Mouse (Mus musculus): ENCODE measurements around the gene Sdccag8.

The Sdccag8 gene
- long read RNA-seq, experiment 1, partial matches to known transcripts = 4 of 12 reads
- long read RNA-seq, experiment 1, other reads (novel, unspliced or antisense) = 4 of 12 reads
- long read RNA-seq, experiment 2, transcript Sdccag8-201 (18 exons, 2,776 nt) = major isoform, 5 of 17 reads
- long read RNA-seq, experiment 2, partial matches to known transcripts = 8 of 17 reads
- long read RNA-seq, experiment 2, other reads (novel, unspliced or antisense) = 4 of 17 reads

DNA sequence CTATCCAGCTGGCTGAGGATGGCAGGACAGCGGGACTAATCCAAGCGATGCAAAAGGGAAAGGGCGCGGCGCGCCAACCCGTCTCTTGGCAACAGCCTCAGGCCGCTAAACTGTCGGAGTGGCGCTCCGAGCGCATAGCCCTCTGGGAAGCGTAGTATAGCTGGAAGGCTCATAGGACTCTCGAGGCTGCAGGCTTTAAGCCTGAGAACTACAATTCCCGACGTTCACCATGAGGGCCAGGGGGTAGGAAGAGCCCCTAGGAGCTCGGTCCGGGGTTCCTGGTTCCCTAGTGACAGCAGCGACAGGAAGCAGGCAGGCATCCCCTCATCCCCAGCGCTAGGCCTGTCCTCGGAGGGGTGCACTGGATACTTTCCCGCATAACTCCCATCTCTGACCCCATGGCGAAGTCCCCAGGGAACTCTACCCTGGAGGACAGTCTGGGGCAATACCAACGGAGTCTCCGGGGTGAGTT lies at the start of gene Sdccag8:
Gene Sdccag8, plus strand, starts transcription at position 70 of the 472 bp plus-strand sequence.
- intact Hi-C loops (cut with DNase I) = no loop called here

DNA sequence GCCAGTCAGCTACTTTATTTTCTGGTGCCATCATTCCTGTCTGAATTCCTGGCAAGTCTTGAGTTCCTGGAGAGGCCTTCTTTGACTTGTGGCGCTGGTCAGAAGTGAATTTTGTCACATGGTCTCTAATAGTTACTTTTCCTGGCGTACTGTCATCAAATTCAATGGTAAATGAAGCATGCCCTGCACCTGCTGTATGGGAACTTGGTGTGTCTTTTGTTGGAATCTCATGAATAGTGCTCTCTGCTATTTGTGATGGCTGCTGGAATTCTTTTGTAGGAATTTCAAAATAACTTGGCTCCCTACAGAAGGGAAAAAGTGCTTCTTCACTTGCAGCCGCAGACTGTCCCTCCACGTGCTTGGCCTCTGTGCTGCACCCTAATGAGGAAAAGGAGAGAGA lies 39.9 kb upstream of the Sdccag8 start:
- intact Hi-C loops (cut with DNase I) = loop anchor here (5.0 kb wide), 1 partner anchor 88 kb away; no protein-coding TSS in a partner anchor

DNA sequence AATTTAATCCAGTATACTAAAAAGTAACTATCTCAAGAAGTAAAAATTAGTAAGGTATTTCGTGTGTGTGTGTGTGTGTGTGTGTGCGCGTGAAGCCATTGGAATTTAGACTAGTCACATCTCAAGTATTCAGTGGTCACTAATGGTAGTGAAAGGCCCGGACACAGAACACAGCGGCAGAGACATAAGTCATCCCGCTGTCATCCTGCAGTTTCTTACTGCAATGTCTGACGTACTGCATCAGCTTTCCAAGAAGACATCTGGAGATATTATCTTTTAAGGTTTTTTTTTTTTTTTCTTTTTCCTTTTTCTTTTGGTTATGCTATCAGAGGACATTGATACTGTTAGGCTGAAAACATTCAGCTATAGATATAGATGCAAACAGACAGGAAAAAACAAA lies 25.1 kb upstream of the Sdccag8 start:
- intact Hi-C loops (cut with DNase I) = no loop called here

DNA sequence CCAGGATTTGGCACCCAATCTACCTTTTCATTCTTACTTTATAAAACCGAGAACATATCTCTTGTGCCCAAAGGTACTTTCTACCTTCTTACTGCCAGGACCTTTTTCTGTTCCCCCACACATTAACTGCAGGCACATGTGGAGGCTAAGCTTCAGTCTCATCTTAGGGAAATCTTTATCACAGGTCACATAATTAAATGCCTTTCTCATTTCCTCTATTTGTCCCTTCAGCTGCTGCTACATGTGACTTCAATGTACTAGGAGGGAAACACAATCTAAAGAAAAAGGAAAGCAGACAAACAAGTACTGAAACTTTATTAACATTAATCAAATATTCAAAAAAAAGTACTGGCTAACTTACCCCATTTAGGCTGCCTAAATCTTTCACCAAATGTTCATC lies 22.3 kb upstream of the Sdccag8 start:
- intact Hi-C loops (cut with DNase I) = no loop called here

DNA sequence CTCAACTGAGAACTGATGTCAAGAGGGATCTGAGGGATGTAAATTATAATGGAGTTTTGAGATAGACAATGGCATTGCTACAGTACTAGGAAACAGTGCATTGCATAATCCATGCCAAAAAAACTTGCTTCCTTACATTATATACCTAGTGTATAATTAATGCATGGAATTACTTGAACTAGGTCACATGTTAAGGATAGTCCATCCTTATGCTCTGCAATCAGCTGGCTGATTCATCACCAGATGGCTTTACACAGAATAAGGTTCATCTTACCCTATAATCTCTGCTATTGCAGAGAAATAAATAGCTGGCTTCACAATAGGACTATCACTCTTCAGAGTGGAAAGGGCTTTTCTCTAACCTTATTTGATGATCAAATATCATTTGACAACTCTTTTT lies 15.8 kb upstream of the Sdccag8 start:
- intact Hi-C loops (cut with DNase I) = no loop called here

DNA sequence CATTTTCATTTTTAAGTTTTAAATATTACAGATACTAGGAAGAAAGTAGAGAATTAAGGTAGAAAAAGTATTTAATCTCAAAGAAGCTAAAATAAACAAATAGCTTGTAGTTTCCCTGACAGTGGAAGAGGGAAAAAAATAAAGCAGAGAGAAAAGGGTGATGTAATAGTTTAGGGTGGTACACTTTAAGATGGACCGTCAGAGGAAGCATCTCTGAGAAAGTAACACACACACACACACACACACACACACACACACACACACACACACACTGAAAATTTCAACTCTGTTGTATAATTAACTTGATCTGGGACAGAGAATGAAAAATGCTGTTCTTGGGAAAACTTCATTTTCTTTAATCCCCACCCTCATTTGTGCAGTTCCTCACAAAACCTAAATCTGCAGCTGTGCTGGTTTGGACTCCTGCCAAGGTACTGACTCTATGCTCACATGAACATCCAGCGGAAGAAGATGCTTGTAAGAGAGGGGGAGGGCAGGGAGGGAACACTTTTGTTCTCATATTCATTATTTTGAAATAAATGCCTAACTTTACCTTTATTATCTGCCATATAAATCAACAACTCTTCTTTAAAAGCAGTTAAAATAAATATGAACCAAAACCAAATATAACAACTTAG lies 13.6 kb upstream of the Sdccag8 start:
- intact Hi-C loops (cut with DNase I) = no loop called here

DNA sequence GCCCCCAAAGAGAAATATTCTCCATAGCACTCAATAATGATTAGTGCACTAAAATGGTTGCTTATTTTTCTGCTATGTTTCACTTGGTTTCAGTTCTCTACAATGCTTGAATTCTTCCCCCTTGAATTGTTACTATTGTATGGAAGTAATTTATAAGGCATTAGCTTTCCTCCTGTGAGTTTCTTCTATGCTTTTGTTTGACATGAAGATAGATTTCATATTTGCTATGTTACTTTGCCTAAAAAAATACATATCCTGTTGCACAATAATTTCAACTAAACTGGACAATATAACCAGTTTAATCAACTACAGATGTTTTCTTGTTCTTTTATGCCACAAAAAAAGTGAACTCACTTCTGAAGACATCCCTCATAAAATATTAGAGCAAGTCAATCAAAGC lies 4.3 kb upstream of the Sdccag8 start:
- intact Hi-C loops (cut with DNase I) = no loop called here

DNA sequence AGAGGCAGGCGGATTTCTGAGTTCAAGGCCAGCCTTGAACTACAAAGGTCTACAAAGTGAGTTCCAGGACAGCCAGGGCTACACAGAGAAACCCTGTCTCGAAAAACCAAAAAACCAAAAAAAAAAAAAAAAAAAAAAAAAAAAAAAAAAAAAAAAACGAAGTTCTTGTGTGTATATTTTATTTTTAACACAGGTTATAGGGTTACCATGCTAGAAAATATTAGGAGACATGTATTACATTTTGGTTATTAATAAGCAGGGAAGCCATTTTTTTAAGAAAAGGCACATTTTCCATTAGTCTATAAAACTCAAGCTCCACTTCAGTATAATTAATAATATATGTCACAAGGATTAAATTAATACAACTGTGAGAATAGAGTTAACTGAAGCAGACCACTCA lies 2.6 kb upstream of the Sdccag8 start:
- intact Hi-C loops (cut with DNase I) = no loop called here

DNA sequence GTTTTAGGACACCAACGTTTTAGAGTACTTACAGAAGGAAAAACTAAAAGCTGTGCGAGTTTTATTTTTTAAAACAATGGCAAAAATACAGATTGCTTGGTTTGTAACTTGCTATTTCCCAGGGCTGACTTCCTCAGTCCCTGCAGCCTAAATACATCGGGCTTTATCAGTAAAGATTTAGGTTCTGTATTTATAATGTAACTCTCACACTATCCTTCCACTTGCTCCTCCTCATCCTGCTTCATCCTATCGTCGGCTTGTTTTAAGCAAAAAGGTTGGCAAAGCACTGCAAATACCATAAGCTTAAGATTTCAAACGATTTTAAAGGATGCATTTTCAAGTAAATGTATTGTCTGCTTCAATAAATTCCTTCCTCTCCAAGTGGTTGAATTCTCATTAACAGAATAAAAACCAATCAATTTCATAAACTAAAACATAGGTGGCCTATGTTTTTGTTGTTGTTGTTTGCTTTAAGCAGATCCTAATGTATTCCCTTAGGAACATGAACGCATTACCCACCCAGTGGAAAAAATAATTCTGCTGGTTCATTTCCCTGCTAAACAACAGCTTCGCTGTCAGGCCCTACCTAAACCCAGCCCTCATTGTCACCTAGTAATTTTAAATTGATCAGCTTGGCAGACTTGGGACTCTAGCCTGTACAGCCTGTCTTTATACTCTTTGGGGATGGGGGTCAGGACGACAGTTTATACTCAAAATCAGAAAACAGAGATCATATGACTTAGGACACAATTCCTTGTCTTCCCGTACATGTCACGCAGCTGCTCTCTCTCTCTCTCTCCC lies 1.8 kb upstream of the Sdccag8 start:
- intact Hi-C loops (cut with DNase I) = no loop called here

DNA sequence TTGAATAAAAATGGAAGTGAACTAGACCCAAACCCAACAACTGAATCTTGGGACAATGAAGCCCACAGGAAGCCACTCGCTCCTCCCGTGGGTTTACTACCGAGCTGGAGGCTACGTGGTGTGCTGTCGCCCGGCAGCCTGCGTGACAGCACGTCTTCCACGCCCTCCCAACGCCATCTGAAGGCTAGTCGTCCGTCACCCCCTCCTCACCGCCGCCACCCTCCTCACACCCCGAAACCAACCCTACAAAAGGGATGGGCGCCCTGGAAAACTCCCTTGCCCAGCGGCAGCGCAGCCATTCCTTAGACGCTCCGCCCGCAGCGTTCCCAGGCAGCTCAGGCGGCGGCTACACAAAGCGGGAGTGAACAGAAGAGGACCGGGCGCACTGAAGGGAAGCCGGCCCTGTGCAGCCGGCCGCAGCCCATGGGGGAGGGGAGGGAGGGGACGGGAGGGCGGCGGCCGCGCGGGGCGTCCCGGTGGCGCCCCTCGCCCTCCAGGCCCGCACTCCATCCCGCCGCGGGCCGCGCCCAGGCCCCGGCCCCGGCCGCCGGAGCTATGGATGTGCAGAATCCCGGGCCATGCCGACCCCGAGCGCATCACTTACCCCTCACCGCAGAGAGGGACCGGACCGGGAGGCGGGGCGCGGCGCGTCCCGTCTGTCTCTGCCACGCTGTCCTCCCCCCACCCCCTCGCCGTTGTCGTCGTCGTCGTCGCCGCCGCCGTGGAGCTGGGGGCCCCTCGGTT lies 996 bp upstream of the Sdccag8 start:
- intact Hi-C loops (cut with DNase I) = no loop called here

DNA sequence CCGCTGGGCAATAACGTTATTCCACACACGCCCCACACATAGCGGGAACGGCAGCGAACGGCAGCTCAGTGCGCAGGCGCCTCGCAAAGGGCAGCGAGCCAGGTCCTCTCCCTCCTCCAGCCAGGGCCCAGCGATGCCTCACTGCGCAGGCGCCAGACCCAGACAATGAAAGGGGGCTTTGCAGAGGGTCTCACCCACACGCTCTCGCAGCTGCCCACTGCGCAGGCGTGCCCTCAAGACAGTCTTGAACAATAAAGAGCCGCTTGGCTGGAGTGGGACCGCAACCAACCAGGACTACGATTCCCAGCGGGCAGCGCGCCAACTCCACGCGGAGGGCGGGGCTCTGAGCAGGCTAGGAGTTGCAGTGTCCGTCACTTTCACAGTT lies 432 bp upstream of the Sdccag8 start, which contains the start of gene Cep170:
Gene Cep170, minus strand, starts transcription at position 32 of the 385 bp plus-strand sequence.
- intact Hi-C loops (cut with DNase I) = no loop called here

DNA sequence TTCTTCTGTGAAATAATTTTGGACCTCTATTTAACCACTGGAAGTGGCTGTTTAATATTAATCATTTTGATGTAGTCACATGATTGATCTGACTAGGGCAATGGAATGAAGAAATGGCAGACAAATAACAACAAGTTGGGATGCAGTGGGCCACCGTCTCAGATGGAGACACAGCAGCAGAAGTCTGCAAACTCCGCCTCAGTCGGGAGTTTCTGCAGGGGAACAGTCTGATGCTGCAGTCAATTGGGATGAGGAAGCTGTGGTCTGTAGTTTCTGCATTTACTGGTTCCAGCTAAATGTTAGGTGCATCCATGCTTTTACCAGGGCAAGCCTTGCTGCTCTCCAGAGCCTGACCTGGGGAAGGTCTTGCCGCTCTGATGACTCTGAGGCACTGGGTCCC lies 2.3 kb downstream of the Sdccag8 start:
- intact Hi-C loops (cut with DNase I) = no loop called here

DNA sequence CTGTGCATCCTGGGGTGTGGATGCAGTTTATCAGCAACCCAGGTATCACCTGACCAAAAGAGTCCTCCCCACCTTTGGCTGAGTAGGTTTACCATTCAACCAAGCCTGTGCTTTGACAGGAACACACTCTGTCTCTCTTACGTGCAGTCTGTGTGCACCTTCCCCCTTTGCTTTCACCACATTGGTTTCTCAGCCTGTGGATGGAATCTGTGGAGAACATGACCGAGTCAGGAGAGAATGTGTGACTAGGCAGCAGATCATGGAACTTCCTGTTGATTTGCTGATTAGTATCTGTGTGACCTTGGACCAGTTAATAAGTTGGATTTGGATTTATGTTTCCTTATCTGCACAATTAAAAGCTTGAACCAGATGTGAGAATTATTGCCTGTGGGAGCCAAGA lies 3.7 kb downstream of the Sdccag8 start:
- intact Hi-C loops (cut with DNase I) = no loop called here

DNA sequence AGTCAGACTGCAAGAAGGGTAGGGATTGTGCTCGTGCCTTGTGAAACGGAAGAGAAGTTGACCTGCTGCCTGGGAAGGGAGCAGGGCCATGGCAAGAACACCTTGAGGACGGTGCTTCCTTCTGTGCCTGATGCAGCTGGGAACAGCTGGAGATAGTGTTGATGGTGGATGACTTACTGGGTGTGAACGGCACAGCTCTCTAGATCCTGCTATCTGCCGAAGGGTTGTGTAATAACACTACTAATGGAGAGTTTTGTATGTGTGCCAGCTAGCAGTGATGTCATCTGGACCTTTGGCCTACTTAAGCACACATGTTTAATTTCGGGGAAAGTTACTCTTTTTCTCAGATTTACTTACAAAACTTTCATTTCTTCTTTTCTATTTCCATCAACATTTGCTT lies 4.3 kb downstream of the Sdccag8 start:
- intact Hi-C loops (cut with DNase I) = no loop called here

DNA sequence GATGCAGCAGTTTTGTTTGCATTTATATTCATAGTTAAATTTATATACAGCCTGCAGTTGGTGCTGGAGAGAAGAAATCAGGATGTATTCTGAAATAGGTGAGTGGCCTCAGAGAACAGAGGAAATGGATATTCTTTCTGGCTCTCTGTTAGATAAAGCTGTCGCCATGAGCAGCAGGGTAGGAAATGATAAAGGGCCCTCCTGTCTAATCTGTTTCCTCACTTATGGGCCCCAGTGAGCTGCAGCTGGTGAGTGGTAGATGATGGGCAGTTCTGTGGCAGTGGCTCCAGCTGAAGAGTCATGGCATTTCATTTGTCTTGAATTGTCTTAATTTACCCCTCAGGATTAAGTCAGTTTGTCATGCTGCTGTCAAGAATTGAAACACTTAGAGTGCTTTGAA lies 7.5 kb downstream of the Sdccag8 start:
- intact Hi-C loops (cut with DNase I) = no loop called here

DNA sequence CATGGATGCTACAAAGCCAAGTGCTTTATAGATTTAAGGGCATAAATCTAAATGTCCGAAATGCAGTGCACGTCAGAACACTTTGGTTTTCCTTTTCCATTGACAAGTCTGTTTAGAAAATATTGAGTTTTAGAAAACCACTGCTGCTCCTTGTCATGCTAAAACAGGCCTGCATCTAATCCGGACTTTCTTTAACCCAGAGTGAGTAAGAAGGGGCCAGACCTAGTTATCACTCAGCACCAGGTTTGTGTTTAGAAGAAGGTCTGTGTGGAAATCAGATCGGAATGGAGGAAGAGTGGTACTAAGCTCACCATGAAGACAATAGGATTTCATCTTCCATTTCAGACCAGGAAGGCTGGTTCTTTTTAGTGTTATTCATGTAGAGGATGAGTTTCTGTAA lies 8.5 kb downstream of the Sdccag8 start:
- intact Hi-C loops (cut with DNase I) = no loop called here

DNA sequence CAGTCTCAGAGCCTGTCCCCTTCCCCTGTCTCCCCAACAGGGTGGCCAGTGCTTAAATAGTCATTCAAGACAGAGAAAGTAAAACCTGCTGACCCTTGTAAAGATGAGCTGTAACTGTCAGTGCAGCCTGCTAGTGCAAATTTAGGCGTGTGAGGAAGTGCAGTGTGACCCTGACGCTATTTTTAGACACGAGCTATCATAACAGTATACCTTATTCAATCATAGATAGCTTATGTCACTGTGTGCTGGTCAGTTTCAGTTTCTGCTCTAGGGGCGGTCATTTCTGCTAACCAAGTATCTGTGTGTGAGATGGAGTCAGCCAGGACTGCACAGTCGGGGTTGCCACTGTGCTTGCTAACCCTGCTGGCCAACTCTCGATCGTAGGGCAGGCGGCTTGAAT lies 9.4 kb downstream of the Sdccag8 start:
- intact Hi-C loops (cut with DNase I) = no loop called here

DNA sequence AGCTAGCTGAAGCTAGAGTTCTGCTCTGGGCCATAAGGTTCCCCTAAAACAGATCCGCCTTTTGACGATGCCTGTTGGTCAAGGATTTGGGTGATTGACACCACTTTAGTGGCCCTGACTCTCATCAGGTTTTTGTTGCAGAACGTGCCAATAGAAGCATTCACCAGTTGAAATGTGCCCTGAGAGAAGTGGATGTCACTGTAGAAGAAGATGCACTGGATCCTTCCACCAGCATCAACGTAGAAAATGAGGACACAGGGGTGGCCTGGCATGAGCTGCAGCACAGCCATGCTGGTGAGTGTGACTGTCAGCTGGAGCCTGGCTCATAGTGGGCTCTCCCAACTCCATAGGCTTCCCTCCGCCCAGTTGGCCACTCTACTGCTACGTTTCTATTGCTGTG lies 10.2 kb downstream of the Sdccag8 start:
- intact Hi-C loops (cut with DNase I) = no loop called here

DNA sequence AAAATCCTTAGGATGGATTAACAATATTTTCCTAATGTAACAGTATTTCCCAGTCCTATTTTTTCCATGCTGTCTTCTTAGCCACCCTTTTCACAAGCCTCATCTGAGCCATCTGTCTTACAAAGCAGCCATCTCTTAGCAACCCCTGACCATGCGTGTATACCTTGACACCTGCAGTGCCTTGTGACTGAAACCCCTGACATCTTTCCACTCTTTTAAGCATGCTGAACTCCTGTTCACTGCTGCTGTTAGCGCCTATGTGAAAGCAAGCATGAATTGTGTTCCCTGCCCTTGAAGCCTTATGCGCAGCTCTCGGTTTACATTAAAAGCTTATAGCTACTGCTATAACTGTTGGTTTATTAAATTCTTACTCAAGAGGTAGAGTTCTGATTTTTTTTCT lies 10.6 kb downstream of the Sdccag8 start:
- intact Hi-C loops (cut with DNase I) = no loop called here

DNA sequence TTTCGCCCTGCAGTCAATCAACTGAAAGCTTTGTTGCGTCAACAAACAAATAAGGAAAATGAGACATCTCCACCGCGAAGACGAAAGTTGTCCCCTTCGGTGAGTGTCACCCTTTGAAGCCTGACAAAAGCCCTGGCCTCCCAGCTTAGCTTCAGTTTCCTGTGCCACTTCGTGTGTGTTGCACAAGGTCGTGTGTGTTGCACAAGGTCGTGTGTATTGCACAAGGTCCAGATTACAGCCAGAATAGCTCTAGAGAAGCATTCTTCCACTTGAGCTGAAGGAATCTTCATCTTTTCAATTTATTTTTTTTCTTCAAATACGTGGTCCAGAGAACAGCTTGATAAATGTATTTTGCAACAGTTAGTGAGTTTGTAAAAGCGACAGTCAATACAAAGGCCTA lies 11.7 kb downstream of the Sdccag8 start:
- intact Hi-C loops (cut with DNase I) = no loop called here

DNA sequence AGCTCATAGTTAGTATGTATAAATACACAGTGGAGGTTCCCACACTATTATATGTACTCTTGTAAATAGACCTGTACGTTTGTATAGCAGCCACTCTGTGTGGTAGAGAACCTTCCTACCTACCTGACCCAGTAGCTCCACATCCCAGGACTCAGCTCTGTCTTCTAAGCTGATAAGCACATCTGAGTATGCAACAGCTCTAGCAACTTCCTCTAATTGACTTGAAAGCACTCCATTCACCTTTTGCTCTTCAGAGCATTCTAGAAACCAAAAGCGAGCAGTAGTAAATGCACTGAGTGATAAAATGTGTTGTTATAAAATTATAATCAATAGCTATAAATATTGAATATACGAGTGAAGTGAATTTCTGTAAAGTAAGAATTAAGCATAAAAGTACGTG lies 12.5 kb downstream of the Sdccag8 start:
- intact Hi-C loops (cut with DNase I) = no loop called here

DNA sequence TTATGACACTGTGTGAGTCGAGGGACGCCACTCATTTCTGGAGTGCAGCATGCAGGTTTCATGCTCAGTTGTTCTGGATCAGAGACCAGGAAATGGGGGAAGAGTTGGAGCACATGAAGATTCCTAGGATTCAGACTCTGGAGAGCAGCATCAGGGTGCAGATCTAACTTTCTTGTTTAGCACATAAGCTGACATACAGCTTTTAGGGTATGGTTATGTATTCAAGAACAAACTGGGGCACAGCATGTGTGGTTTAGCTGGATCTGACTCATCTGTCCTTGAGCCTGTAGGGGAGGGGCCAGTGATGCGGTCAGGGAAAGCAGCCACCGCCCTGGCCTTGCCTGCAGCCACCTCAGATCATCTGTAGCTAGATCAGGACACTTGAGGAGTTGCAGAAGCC lies 12.9 kb downstream of the Sdccag8 start:
- intact Hi-C loops (cut with DNase I) = no loop called here
